Mouse (Mus musculus): ENCODE data around the gene Plxnd1. TPM values are rescaled to one million over a fixed set of nuclear protein-coding genes. Genes with fewer than 3 reads are reported as not detected.

The Plxnd1 gene
- polyA plus RNA-seq, 1 experiment from 2014 or later, result 4.2 TPM

DNA sequence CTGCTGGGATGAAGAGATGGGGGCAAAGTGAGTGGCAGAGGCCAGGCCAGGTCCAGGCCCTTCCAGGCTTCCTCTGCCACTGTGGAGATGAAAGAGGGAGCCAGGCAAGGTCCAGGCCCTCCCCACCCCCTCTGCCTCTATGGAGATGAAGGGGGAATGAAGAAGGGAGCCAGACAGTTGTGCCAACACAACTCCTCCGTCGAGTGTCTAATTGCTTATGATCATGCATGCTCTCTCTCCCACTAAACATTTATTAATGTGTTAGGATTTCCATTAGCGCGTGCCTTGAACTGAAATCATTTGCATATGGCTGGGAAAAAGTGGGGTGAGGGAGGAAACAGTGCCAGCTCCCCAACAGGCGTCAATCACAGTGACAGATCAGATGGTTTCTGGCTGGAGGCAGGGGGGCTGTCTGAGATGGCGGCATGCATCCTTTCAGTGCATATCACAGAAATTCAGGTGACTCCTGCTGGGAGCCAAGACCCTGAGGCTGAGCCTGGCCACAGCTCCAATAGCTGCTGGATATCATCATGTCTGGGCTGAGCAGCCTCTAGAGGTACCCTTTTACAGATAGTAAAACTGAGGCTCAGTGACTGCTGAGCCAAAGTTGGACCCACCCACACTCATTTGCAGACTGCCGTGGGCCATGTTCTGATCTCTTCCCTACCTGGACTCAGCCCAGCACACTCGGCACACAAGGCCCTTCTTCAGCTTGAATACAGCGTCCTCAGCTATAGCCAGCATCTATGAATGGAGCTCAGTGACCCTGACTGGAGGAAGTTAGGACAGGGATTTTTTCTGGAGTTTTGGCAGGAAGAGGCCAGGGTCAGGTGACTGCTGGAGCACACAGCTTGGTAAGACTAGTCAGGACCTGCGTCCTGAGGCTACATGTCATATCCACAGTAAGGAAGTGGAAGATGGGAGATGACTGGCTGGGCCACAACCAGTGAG is 67.2 kb downstream of the Plxnd1 start:
- H3K27ac ChIP-seq (ENCODE audit: low read depth, low read length), result no peak overlapping the region
- peaks cover 4% of the 10 kb centered on the region; the same call in 1 of the 2 replicates for H3K4me1 ChIP-seq (ENCODE audit: control insufficient read depth, insufficient read depth, low read length)
- no peak overlapping the region for H3K4me3 ChIP-seq (ENCODE audit: low read depth, low read length)
- 63% methylated on average over 10 of the region's 10 CpGs for WGBS
- no peak for ATAC-seq (ENCODE audit: low read depth)
- no peak overlapping the region for H3K9ac ChIP-seq (replicated peaks; ENCODE audit: low read depth, low read length)
- no peaks in the 10 kb centered on the region for H3K27me3 ChIP-seq (ENCODE audit: control insufficient read depth, insufficient read depth, low read length)
- no peak overlapping the region for H3K4me2 ChIP-seq (ENCODE audit: low read depth, low read length)
- H3K9me3 ChIP-seq (ENCODE audit: control insufficient read depth, low read length), result no peaks in the 10 kb centered on the region
- H3K36me3 ChIP-seq (ENCODE audit: control insufficient read depth, insufficient read depth, low read length), result no peaks in the 10 kb centered on the region

- ATAC-seq (ENCODE audit: low read depth), result no peak
- H3K27me3 ChIP-seq (ENCODE audit: control insufficient read depth, insufficient read depth, low read length), result no peaks in the 10 kb centered on the region
- H3K4me2 ChIP-seq (ENCODE audit: low read depth, low read length), result no peak overlapping the region
- WGBS, result 59% methylated on average over 10 of the region's 10 CpGs
- no peak overlapping the region for H3K27ac ChIP-seq (ENCODE audit: low read depth, low read length)
- H3K9ac ChIP-seq (replicated peaks; ENCODE audit: low read depth, low read length), result no peak overlapping the region
- H3K36me3 ChIP-seq (ENCODE audit: control insufficient read depth, insufficient read depth, low read length), result no peaks in the 10 kb centered on the region
- no peaks in the 10 kb centered on the region for H3K9me3 ChIP-seq (ENCODE audit: control insufficient read depth, low read length)
- H3K4me3 ChIP-seq (ENCODE audit: low read depth, low read length), result no peak overlapping the region
- peaks cover 4% of the 10 kb centered on the region; the same call in 1 of the 2 replicates for H3K4me1 ChIP-seq (ENCODE audit: control insufficient read depth, insufficient read depth, low read length)
These were observed 68.4 kb downstream of the Plxnd1 start for GRCm38 (mm10) chr6:115926416-115926815.

DNA sequence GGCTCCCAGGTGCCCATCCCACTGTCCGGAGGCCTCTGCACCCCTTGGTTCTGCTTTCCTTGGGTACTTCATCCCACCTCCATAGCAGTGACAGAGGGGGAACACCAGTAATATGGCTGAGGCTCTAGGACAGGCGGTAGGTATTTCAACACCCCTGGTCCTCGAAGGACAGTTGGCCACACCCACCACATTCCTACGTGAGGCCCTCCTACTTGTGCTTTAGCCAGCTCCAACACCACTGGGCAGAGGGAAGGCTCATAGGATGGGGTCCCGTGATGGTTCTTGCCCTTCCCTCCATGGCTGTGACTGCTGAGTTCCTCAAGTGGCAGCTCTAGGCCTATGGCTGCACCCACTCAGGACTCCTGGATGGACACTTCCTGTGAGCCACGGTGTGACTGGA is 70.0 kb downstream of the Plxnd1 start:
- Histone ChIP-seq H3K4me3 (ENCODE audit: low read depth, low read length) (no peak overlapping the region), H3K9ac (replicated peaks; ENCODE audit: low read depth, low read length) (no peak overlapping the region), H3K27me3 (ENCODE audit: control insufficient read depth, insufficient read depth, low read length) (no peaks in the 10 kb centered on the region), H3K4me1 (ENCODE audit: control insufficient read depth, insufficient read depth, low read length) (peaks cover 4% of the 10 kb centered on the region; the same call in 1 of the 2 replicates), H3K4me2 (ENCODE audit: low read depth, low read length) (no peak overlapping the region), H3K9me3 (ENCODE audit: control insufficient read depth, low read length) (no peaks in the 10 kb centered on the region), H3K27ac (ENCODE audit: low read depth, low read length) (no peak overlapping the region), H3K36me3 (ENCODE audit: control insufficient read depth, insufficient read depth, low read length) (no peaks in the 10 kb centered on the region)
- ATAC-seq (ENCODE audit: low read depth), result no peak
- 49% methylated on average over 6 of the region's 6 CpGs for WGBS

DNA sequence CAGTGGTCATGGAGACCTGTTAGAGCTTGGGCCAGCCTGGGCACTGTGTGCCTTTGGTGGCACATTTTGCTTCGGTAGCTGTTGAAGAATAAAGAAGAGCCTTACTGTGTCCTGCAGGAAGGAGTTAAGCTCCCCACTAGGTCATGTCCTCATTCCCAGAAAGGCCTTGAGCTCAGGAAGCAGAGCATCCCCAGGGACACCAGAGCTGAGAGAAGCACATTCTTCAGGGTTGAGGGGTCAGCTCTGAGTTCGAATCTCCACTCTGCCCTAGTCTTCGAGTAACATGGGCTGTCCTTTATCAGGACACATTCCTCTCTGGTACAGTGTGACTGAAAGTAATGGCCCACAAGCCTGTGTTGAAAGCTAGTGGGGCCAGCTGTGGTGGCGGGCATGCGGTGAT is 74.9 kb downstream of the Plxnd1 start:
- 95% methylated on average over 5 of the region's 5 CpGs for WGBS
- Histone ChIP-seq H3K36me3 (ENCODE audit: control insufficient read depth, insufficient read depth, low read length) (no peaks in the 10 kb centered on the region), H3K9me3 (ENCODE audit: control insufficient read depth, low read length) (no peaks in the 10 kb centered on the region), H3K4me3 (ENCODE audit: low read depth, low read length) (no peak overlapping the region), H3K4me2 (ENCODE audit: low read depth, low read length) (no peak overlapping the region), H3K27ac (ENCODE audit: low read depth, low read length) (no peak overlapping the region), H3K27me3 (ENCODE audit: control insufficient read depth, insufficient read depth, low read length) (no peaks in the 10 kb centered on the region), H3K4me1 (ENCODE audit: control insufficient read depth, insufficient read depth, low read length) (no peaks in the 10 kb centered on the region), H3K9ac (replicated peaks; ENCODE audit: low read depth, low read length) (no peak overlapping the region)
- no peak for ATAC-seq (ENCODE audit: low read depth)

GRCm38 (mm10) chr6:115918615-115919014 is 76.2 kb downstream of the Plxnd1 start:
- no peak overlapping the region for H3K27ac ChIP-seq (ENCODE audit: low read depth, low read length)
- no peaks in the 10 kb centered on the region for H3K4me1 ChIP-seq (ENCODE audit: control insufficient read depth, insufficient read depth, low read length)
- no peaks in the 10 kb centered on the region for H3K36me3 ChIP-seq (ENCODE audit: control insufficient read depth, insufficient read depth, low read length)
- H3K27me3 ChIP-seq (ENCODE audit: control insufficient read depth, insufficient read depth, low read length), result no peaks in the 10 kb centered on the region
- WGBS, result 95% methylated on average over 1 of the region's 1 CpGs
- no peak overlapping the region for H3K4me2 ChIP-seq (ENCODE audit: low read depth, low read length)
- ATAC-seq (ENCODE audit: low read depth), result no peak
- no peak overlapping the region for H3K9ac ChIP-seq (replicated peaks; ENCODE audit: low read depth, low read length)
- no peak overlapping the region for H3K4me3 ChIP-seq (ENCODE audit: low read depth, low read length)
- no peaks in the 10 kb centered on the region for H3K9me3 ChIP-seq (ENCODE audit: control insufficient read depth, low read length)

DNA sequence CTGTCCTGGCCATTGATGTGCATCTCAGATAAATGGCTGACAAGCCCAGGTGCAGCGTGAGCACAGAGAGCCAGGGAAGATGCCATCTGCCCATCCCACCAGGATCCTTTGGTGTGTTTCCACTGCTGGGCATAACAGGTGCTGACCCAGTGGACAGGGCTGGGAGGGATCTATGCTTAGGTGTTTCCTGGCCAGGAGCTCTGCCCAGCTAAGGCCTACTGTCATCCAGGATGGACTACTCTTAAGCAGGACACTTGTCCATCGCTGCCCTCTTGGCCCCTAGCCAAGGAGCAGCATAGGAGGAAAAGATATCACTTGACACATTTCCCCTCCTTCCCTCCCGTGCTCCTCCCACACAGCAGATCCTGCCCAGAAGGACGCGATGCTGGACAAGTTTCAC is 78.2 kb downstream of the Plxnd1 start:
- no peak for ATAC-seq (ENCODE audit: low read depth)
- 90% methylated on average over 5 of the region's 5 CpGs for WGBS
- no peak overlapping the region for H3K27ac ChIP-seq (ENCODE audit: low read depth, low read length)

DNA sequence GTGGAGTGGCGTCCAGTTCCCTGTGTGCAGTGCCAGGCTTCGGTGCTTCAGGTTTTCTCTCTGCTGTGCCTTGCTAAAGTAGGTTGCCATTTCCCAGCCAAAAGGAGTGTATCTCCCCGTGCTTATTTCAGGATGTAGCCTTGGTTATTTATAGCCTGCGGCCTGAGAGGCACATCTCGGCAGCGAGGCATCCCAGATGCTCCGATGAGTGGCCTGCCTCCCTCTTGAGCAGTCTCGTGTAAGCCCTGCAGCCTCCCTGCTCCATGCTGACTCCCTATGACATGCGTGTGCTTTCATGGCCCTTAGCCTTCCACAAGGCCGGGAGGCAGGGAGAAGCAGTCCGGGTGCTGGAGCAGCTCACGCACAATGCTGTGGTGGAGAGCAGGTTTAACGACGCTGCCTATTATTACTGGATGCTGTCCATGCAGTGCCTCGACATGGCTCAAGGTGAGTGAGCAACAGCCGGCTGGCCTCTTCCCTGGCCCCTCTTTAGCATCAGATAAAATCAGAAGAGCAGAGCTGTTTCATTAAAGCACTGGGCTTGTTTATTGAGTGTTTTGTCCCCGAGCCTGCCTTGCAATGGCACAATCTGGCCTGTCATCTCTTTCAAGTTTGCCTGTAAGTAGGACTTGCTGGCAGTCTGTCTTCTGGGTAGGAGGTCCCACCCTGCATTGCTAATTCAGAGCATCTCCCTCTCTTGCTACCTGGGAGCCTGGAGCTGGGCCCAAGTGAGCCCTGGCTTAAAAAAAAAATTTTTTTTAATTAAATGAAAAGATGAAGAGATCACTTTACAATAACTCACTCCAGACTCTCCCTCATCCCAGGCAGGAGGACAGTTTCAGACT is 79.0 kb downstream of the Plxnd1 start:
- H3K9me3 ChIP-seq (ENCODE audit: control insufficient read depth, low read length), result no peaks in the 10 kb centered on the region

More for the DNA sequence above, 78.2 kb downstream of the Plxnd1 start:
- no peak overlapping the region for H3K9ac ChIP-seq (replicated peaks; ENCODE audit: low read depth, low read length)
- H3K9me3 ChIP-seq (ENCODE audit: control insufficient read depth, low read length), result no peaks in the 10 kb centered on the region
- H3K27me3 ChIP-seq (ENCODE audit: control insufficient read depth, insufficient read depth, low read length), result no peaks in the 10 kb centered on the region
- no peak overlapping the region for H3K4me3 ChIP-seq (ENCODE audit: low read depth, low read length)
- H3K36me3 ChIP-seq (ENCODE audit: control insufficient read depth, insufficient read depth, low read length), result no peaks in the 10 kb centered on the region
- H3K4me1 ChIP-seq (ENCODE audit: control insufficient read depth, insufficient read depth, low read length), result no peaks in the 10 kb centered on the region
- H3K4me2 ChIP-seq (ENCODE audit: low read depth, low read length), result no peak overlapping the region

DNA sequence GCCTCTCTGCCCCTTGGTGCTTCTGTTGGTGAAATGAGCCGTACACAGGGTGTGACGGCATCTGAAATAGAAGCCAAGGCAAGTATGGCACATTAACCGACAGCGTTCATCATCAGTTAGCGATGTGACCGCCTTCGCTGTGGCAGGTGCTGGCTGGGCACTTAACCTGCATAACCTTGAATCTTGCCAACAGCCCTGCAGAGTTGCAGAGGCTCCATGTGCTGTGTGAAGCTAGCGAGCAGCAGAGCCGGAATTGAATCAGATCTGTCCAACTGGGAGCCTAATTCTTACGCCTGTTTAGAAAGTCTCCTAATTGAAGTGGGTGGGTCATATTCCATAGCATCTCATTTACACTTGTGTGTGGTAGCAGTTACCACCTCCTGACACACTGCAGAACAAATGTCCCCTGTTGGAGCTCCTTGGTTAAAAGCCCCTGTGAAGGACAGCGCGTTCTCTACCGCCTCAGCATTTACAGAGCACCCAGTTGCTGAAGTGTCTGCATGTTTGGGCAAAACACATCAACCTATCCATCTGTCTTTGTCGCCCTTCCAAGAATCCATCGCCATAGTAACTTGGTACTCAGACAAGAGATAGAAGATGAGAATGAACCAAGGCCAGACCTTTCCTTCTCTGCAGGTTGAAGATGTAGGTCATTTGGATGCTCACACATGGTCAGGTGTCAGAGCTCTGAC is 80.1 kb downstream of the Plxnd1 start:
- H3K27ac ChIP-seq (ENCODE audit: low read depth, low read length), result no peak overlapping the region
- H3K36me3 ChIP-seq (ENCODE audit: control insufficient read depth, insufficient read depth, low read length), result no peaks in the 10 kb centered on the region
- no peaks in the 10 kb centered on the region for H3K27me3 ChIP-seq (ENCODE audit: control insufficient read depth, insufficient read depth, low read length)
- H3K4me3 ChIP-seq (ENCODE audit: low read depth, low read length), result no peak overlapping the region
- no peaks in the 10 kb centered on the region for H3K9me3 ChIP-seq (ENCODE audit: control insufficient read depth, low read length)
- no peak overlapping the region for H3K9ac ChIP-seq (replicated peaks; ENCODE audit: low read depth, low read length)
- WGBS, result 75% methylated on average over 15 of the region's 15 CpGs
- no peak for ATAC-seq (ENCODE audit: low read depth)
- no peaks in the 10 kb centered on the region for H3K4me1 ChIP-seq (ENCODE audit: control insufficient read depth, insufficient read depth, low read length)
- no peak overlapping the region for H3K4me2 ChIP-seq (ENCODE audit: low read depth, low read length)

More for the DNA sequence above, 79.0 kb downstream of the Plxnd1 start:
- no peak for ATAC-seq (ENCODE audit: low read depth)
- Histone ChIP-seq H3K27me3 (ENCODE audit: control insufficient read depth, insufficient read depth, low read length) (no peaks in the 10 kb centered on the region), H3K9ac (replicated peaks; ENCODE audit: low read depth, low read length) (0 out of 2 replicates have a peak overlapping the region, but pooled peaks have one; percentile 7), H3K27ac (ENCODE audit: low read depth, low read length) (no peak overlapping the region), H3K4me1 (ENCODE audit: control insufficient read depth, insufficient read depth, low read length) (no peaks in the 10 kb centered on the region), H3K4me3 (ENCODE audit: low read depth, low read length) (no peak overlapping the region), H3K36me3 (ENCODE audit: control insufficient read depth, insufficient read depth, low read length) (no peaks in the 10 kb centered on the region), H3K4me2 (ENCODE audit: low read depth, low read length) (no peak overlapping the region)
- WGBS, result 62% methylated on average over 17 of the region's 17 CpGs
